Mouse (Mus musculus): ENCODE measurements around the gene Ugt1a7c. TPM values are rescaled to one million over a fixed set of nuclear protein-coding genes. Genes with fewer than 3 reads are reported as not detected.
"Not testable (repeated sequence)": the region's sequence is repeated elsewhere in the genome, so short reads cannot be mapped to it uniquely, and the experiment has no call there.

Ugt1a7c gene
- polyA plus RNA-seq, 1 experiment from 2014 or later, result 2.8 TPM

GRCm38 (mm10) chr1:88130223-88130622 lies 35.4 kb downstream of the Ugt1a7c start:
- 90% methylated on average over 1 of the region's 1 CpGs for WGBS
- not testable (repeated sequence) for H3K4me2 ChIP-seq; H3K36me3 ChIP-seq (ENCODE audit: control insufficient read depth, insufficient read depth, low read length); H3K27me3 ChIP-seq (replicated peaks; ENCODE audit: control insufficient read depth, insufficient read depth, low read length); DNase-seq (ENCODE audit: low spot score); H3K4me1 ChIP-seq (replicated peaks; ENCODE audit: control insufficient read depth, insufficient read depth, low read length); H3K9me3 ChIP-seq (ENCODE audit: control insufficient read depth, low read length); H3K27ac ChIP-seq (ENCODE audit: low read depth, low read length); H3K9ac ChIP-seq (ENCODE audit: low read depth, low read length); H3K4me3 ChIP-seq (ENCODE audit: low read depth, low read length); ATAC-seq (replicated peaks; ENCODE audit: low FRiP score)

- H3K4me1 ChIP-seq (replicated peaks; ENCODE audit: control insufficient read depth, insufficient read depth, low read length), result 0 out of 2 replicates have a peak, but pooled peaks cover 2% of the 10 kb centered on the region
- H3K4me2 ChIP-seq, result no peak overlapping the region
- no peaks in the 10 kb centered on the region for H3K27me3 ChIP-seq (replicated peaks; ENCODE audit: control insufficient read depth, insufficient read depth, low read length)
- H3K36me3 ChIP-seq (ENCODE audit: control insufficient read depth, insufficient read depth, low read length), result no peaks in the 10 kb centered on the region
- WGBS, result 69% methylated on average over 3 of the region's 3 CpGs
- no peak for ATAC-seq (replicated peaks; ENCODE audit: low FRiP score)
- H3K27ac ChIP-seq (ENCODE audit: low read depth, low read length), result no peak overlapping the region
- H3K9ac ChIP-seq (ENCODE audit: low read depth, low read length), result no peak overlapping the region
- no peak overlapping the region for H3K4me3 ChIP-seq (ENCODE audit: low read depth, low read length)
- DNase-seq (ENCODE audit: low spot score), result no peak
- H3K9me3 ChIP-seq (ENCODE audit: control insufficient read depth, low read length), result no peaks in the 10 kb centered on the region
These were observed 39.1 kb downstream of the Ugt1a7c start for GRCm38 (mm10) chr1:88133908-88134456.

- 36% methylated on average over 5 of the region's 5 CpGs for WGBS
- H3K36me3 ChIP-seq (ENCODE audit: control insufficient read depth, insufficient read depth, low read length); H3K4me2 ChIP-seq; H3K27me3 ChIP-seq (replicated peaks; ENCODE audit: control insufficient read depth, insufficient read depth, low read length); H3K4me1 ChIP-seq (replicated peaks; ENCODE audit: control insufficient read depth, insufficient read depth, low read length); DNase-seq (ENCODE audit: low spot score); H3K27ac ChIP-seq (ENCODE audit: low read depth, low read length); H3K4me3 ChIP-seq (ENCODE audit: low read depth, low read length); H3K9me3 ChIP-seq (ENCODE audit: control insufficient read depth, low read length); ATAC-seq (replicated peaks; ENCODE audit: low FRiP score); H3K9ac ChIP-seq (ENCODE audit: low read depth, low read length): not testable (repeated sequence)
These were observed 39.7 kb downstream of the Ugt1a7c start, which contains the start of gene Ugt1a6a for GRCm38 (mm10) chr1:88134457-88135011. Gene Ugt1a6a (plus strand): TSS chr1:88134809.

GRCm38 (mm10) chr1:88135229-88135904 lies 40.5 kb downstream of the Ugt1a7c start:
- 90% methylated on average over 5 of the region's 6 CpGs for WGBS
- H3K36me3 ChIP-seq (ENCODE audit: control insufficient read depth, insufficient read depth, low read length), result not testable (repeated sequence)

GRCm38 (mm10) chr1:88136646-88137045 lies 41.8 kb downstream of the Ugt1a7c start:
- ATAC-seq (replicated peaks; ENCODE audit: low FRiP score) (no peak), DNase-seq (ENCODE audit: low spot score) (no peak)
- Histone ChIP-seq H3K36me3 (ENCODE audit: control insufficient read depth, insufficient read depth, low read length) (no peaks in the 10 kb centered on the region), H3K4me3 (ENCODE audit: low read depth, low read length) (no peak overlapping the region), H3K4me1 (replicated peaks; ENCODE audit: control insufficient read depth, insufficient read depth, low read length) (0 out of 2 replicates have a peak, but pooled peaks cover 2% of the 10 kb centered on the region), H3K27me3 (replicated peaks; ENCODE audit: control insufficient read depth, insufficient read depth, low read length) (no peaks in the 10 kb centered on the region), H3K27ac (ENCODE audit: low read depth, low read length) (no peak overlapping the region), H3K9me3 (ENCODE audit: control insufficient read depth, low read length) (no peaks in the 10 kb centered on the region), H3K9ac (ENCODE audit: low read depth, low read length) (no peak overlapping the region), H3K4me2 (no peak overlapping the region)
- WGBS, result 79% methylated on average over 2 of the region's 2 CpGs

More at GRCm38 (mm10) chr1:88135229-88135904, 40.5 kb downstream of the Ugt1a7c start:
- not testable (repeated sequence) for H3K9me3 ChIP-seq (ENCODE audit: control insufficient read depth, low read length); H3K27me3 ChIP-seq (replicated peaks; ENCODE audit: control insufficient read depth, insufficient read depth, low read length); H3K4me3 ChIP-seq (ENCODE audit: low read depth, low read length); H3K4me2 ChIP-seq; H3K27ac ChIP-seq (ENCODE audit: low read depth, low read length); H3K4me1 ChIP-seq (replicated peaks; ENCODE audit: control insufficient read depth, insufficient read depth, low read length); DNase-seq (ENCODE audit: low spot score); ATAC-seq (replicated peaks; ENCODE audit: low FRiP score); H3K9ac ChIP-seq (ENCODE audit: low read depth, low read length)

GRCm38 (mm10) chr1:88137264-88137663 lies 42.4 kb downstream of the Ugt1a7c start:
- 85% methylated on average over 3 of the region's 3 CpGs for WGBS
- no peak for DNase-seq (ENCODE audit: low spot score)
- Histone ChIP-seq H3K9me3 (ENCODE audit: control insufficient read depth, low read length) (no peaks in the 10 kb centered on the region), H3K4me3 (ENCODE audit: low read depth, low read length) (no peak overlapping the region), H3K9ac (ENCODE audit: low read depth, low read length) (no peak overlapping the region), H3K4me1 (replicated peaks; ENCODE audit: control insufficient read depth, insufficient read depth, low read length) (0 out of 2 replicates have a peak, but pooled peaks cover 2% of the 10 kb centered on the region), H3K36me3 (ENCODE audit: control insufficient read depth, insufficient read depth, low read length) (no peaks in the 10 kb centered on the region), H3K4me2 (no peak overlapping the region), H3K27ac (ENCODE audit: low read depth, low read length) (no peak overlapping the region), H3K27me3 (replicated peaks; ENCODE audit: control insufficient read depth, insufficient read depth, low read length) (no peaks in the 10 kb centered on the region)
- no peak for ATAC-seq (replicated peaks; ENCODE audit: low FRiP score)

GRCm38 (mm10) chr1:88138145-88138544 lies 43.3 kb downstream of the Ugt1a7c start:
- no peak overlapping the region for H3K9ac ChIP-seq (ENCODE audit: low read depth, low read length)
- ATAC-seq (replicated peaks; ENCODE audit: low FRiP score) (no peak), DNase-seq (ENCODE audit: low spot score) (no peak)
- WGBS, result 83% methylated on average over 1 of the region's 1 CpGs
- H3K4me1 ChIP-seq (replicated peaks; ENCODE audit: control insufficient read depth, insufficient read depth, low read length), result 0 out of 2 replicates have a peak, but pooled peaks cover 2% of the 10 kb centered on the region
- H3K27me3 ChIP-seq (replicated peaks; ENCODE audit: control insufficient read depth, insufficient read depth, low read length), result no peaks in the 10 kb centered on the region
- no peak overlapping the region for H3K4me3 ChIP-seq (ENCODE audit: low read depth, low read length)
- no peaks in the 10 kb centered on the region for H3K36me3 ChIP-seq (ENCODE audit: control insufficient read depth, insufficient read depth, low read length)
- H3K9me3 ChIP-seq (ENCODE audit: control insufficient read depth, low read length), result no peaks in the 10 kb centered on the region
- H3K27ac ChIP-seq (ENCODE audit: low read depth, low read length), result no peak overlapping the region
- no peak overlapping the region for H3K4me2 ChIP-seq

- H3K4me2 ChIP-seq; H3K4me1 ChIP-seq (replicated peaks; ENCODE audit: control insufficient read depth, insufficient read depth, low read length); H3K27ac ChIP-seq (ENCODE audit: low read depth, low read length); H3K9me3 ChIP-seq (ENCODE audit: control insufficient read depth, low read length); H3K9ac ChIP-seq (ENCODE audit: low read depth, low read length); H3K4me3 ChIP-seq (ENCODE audit: low read depth, low read length); DNase-seq (ENCODE audit: low spot score); H3K36me3 ChIP-seq (ENCODE audit: control insufficient read depth, insufficient read depth, low read length); H3K27me3 ChIP-seq (replicated peaks; ENCODE audit: control insufficient read depth, insufficient read depth, low read length): not testable (repeated sequence)
- 44% methylated on average over 1 of the region's 1 CpGs for WGBS
- peak; percentile 96 for ATAC-seq (replicated peaks; ENCODE audit: low FRiP score)
These were observed 45.6 kb downstream of the Ugt1a7c start for GRCm38 (mm10) chr1:88140492-88140891.
